Mouse (Mus musculus) cerebellum, postnatal 14 days (tissue): ENCODE measurements at regions not wholly inside any gene's neighbourhood (a gene's known extent, or its start where the extent isn't known, plus 50 kb on each side); places are given as distances from the start of the nearest gene placed in this dataset.
"Not testable (repeated sequence)": the region's sequence is repeated elsewhere in the genome, so short reads cannot be mapped to it uniquely, and the experiment has no call there.

Experiments
- DNase-seq, 2 experiments: peaks; one replicate each; pipeline ENCODE4 v3.0.0; 2021; ENCODE audit warnings: mixed read lengths in 2 of 2

DNA sequence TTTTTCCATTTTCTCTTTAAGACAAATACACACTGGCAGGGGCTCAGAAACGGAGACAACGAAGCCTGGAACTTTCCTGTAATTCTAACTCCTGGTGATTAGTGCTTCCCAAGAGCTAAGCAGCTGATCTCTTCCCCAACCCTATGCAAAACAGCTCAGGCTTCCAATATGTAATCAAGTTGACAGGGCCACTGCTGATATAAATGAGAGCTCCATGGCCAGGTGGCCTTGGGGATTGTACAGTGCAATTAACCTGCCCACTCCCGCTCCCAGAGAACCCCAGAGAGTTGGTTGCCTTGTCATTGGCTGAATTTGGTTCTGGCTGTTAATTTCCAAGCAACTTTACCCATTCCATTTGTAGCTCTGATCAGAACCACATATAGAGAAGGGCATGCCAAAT, 67.8 kb downstream of the 4933415F23Rik start:
- peak; percentile 5 to 10 for DNase-seq

DNA sequence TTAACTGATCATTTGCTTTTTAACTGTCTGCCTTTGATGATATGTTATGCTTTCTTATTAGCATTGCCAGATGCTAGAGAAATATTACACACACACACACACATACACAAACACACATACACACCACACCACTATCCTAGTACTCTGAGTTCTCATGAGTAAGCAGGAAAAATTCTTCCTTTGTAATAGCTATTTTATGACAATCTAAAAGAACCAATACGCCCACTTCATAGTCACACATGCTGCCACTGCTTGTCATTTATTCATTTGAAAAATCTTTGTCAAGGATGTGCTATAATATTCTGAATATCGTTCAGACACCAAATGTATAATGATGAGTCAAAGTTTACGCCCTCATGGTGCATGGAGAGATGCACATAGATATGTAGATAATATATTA, 78.5 kb downstream of the 4933415F23Rik start:
- DNase-seq: no peak

DNA sequence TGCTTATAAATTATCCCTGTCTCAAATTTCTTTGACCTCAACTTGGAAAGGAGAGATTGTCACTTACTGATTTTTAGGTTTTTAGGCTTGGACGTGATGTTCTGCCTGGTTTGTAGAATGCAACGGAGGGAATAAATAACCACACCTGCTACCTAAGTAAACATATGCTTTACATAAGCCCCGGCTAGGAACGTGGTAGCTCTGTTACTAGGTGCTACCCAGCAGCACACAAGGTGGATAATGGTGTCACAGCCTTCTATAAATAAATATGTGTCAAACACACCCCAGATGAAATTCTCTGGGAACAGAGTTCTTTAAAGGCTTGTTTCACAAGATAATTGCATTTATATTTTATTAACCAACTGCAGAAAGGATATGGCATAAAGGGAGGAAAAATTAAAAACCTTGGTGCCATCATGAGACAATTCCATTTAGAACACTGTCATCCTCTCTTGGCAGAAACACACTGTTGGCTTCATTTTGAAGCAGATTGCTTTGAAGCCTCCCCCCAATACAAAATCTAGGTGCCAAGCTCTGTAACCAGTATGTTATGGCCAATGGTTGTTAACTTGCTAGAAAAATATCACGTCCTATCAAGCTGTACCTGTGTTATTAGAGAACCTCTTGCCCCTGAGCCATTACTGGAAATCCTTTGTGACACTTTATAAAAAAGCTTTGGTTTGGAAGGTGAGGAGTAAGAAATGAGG, 94.1 kb downstream of the 4933415F23Rik start:
- peak; percentile 50 to 79 for DNase-seq

DNA sequence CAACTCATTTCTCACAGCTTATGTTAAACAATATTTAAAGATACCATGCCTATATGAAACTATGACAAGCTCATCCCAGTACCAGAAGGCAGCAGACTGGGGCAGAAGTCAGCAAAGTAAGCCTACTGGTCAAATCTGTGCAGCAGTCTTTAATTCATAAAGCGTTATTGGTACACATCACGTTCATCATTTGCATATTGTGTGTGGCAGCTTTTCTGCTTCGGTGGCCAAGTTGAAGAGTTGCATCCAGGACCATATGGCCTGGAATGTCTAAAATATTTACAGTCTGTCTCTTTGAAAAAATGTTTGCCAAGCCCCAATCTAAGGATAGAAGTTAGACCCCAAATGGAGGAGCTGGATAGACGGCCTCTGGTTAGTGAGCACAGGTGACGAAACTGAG, 97.2 kb downstream of the 4933415F23Rik start:
- no peak for DNase-seq

DNA sequence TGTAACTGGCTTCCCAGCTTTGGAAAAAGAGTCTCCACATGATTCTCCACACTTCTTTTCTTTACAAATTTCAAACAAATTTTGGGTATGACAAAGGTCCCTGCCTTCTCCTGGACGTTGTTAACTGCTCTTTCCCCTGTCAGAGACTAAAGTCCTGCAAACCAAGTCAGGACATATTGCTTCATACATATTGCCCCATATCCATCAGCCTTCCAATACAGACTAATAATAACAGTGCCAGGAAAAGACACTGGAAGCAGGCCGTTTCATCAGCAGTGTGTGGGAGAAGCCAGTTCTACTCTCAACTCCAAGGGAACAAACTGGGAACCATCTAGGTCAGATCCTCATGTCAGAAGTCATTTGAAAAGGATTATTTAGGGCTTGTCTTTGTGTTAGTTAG, 105.4 kb downstream of the 4933415F23Rik start:
- DNase-seq: no peak

DNA sequence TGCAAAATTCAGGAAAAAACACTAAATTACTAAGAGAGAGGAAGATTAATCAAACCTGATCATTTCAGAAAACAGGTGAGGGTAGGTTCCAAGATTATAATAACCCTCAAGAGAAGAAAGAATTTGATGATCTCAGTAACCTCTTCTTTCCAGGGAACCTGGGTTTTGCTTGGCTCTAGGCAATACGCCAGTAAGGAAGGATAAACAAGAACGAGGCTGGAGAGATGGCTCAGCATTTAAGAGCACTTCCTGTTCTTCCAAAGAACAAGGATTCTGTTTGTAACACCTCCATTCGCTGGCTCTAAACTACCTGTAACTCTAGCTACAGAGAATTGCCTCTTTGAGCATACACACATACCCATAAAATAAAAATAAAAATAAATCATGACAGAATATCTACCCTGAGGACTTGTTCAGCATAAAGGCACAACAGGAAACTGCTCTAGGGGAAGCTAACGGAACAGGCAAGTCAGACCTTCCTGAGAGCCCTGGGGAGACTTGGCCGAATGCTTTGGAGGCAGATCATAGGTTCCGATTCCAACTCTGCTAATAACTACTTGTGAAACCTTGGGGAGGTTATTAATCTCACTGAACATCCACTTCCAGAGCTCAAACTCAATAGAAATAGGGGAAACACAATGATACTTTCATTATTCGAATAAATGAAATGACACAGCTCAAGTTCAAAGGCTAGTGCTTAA, 112.4 kb downstream of the 4933415F23Rik start:
- DNase-seq: peak; percentile 26 to 57

DNA sequence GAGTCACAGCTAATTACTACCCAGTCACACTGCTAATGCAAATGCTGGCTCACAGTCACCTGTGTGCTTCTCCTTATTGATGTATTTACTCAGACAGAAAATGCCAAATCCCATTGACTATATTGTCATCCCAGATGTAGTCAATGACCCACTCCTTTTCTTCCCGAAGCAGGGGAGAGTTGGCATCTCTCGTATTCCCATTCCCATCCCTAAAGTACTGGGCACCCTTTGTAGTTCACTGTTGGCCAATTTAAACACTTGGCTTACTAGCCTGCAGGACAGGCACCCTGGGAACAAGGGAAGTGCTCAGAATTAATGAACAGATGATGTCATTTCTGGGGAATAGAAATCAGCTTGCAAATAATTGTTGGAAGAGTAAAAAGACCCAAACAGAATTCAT, 114.5 kb downstream of the 4933415F23Rik start:
- peak in 1 of 2 experiments; percentile 41 for DNase-seq

DNA sequence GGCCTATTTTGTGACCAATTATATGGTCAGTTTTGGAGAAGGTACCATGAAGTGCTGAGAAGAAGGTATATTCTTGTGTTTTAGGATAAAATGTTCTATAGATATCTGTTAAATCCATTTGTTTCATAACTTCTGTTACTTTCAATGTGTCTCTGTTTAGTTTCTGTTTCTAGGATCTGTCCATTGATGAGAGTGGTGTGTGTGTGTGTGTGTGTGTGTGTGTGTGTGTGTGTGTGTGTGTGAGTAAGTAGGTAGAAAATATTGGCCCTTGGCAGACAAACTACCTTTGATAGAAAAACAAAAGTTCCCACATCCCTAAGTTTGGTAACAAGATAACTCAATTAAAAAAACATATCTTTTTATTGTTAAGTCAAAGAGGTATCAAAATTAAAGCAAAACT, 117.8 kb downstream of the 4933415F23Rik start:
- not testable (repeated sequence) for DNase-seq

DNA sequence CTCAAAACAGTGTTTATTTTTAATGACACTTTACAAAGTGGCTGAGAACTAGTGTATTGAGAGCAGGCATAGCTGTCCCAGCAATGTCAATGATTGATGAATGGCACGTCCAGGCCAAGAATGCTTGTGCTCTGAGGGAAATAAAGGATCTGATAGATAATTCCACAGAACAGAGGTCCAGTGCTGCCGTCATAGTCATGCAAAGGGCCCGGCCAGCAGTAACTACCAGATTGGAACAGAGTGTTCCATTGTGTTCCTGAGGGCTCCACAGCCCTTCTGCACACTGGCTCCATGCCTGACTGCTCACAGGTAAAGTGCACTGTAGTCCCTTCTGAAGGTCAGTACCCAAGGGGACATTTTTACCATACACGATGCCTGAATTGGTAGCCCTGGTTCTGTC, 127.1 kb downstream of the 4933415F23Rik start:
- no peak for DNase-seq

DNA sequence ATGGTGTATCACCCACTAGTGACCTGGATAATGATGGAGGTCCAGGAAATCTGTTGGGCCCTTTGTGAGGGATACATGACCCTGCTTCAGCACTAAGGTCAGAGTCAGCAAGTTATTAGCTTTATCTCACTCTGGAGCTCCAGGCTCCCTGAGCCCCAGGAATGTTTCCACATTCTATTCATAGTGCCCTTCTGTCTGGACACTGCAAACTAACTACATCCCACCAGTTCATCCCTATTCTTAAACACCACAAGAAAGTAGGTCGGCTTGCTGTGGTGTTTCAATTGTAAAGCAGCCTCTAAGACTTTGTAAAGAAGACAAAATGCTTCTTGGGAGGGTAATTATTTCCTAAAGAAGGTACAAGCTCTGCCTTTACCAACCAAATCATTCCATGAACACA, 138.2 kb upstream of the Rims1 start:
- no peak for DNase-seq

DNA sequence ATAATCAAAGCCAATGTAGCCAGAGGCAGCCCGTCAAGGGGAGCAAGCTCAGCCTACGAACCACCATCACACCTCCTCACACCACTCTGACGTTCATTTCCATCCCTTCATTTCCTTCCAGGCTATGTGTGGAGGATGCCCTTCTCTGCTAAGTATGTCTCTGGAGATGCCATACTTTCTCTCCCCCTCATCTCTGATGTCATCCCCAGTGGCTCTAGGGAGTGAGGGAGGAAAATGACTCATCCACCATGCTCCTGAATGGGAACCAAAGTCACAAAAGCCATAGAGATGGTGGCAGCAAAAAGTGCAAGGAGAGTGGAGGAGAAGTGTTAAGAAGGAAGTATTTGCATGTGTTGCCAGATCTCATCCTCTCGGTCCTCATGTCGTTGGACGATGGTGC, 134.0 kb upstream of the Rims1 start:
- no peak for DNase-seq

DNA sequence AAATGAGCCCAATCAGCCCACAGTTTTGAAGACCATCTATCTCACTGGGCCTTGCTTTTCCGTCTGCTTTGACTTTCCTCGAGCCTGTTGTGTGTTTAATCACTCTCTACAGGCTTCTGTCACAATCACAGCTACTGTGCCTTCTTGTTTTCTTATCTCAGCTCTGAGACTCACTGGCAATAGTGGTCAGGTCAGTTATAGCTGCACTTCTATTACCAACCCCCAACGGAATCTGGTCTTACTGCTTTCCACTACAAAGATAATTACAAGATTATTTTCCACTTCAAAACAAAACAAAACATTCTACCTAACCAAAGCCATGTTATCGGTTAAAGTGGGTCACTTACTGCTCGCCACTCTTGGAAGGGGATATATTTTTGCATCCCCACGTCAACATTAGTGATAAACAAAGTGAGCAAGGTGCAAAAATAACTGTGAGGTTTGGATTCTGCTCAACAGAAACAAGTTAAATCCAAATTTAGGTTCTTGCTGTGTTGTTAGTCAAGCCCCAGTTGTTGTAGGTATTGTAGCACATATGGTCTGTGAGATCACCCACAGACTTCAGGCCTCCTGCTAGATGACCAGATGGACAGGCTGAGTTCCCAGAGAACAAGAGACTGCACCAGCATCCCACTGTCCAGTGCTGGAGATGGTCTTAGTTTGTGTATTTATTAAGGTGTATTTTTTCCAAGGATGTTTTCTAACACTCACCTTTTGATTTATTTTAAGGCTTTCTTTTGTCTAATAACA, 125.5 kb upstream of the Rims1 start:
- DNase-seq: peak; percentile 69 to 82

DNA sequence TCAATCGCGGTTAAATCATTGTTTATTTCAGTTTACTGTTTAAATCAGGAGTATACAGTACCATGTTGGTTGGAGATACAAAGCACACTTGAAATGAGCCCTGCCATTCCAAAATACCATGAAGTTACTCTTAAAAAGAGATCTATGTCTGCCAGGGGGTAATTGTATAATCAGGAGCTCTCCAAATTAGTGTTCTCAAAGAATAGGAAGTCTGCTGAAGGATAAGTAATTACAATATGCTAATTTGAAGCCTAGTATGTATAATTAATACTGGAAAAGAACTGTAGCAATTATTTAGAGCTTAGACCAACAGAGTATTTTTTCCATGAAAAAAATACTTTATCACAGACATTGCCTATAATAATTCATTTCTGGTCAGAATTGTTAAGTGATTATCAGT, 97.2 kb upstream of the Rims1 start:
- DNase-seq: no peak

DNA sequence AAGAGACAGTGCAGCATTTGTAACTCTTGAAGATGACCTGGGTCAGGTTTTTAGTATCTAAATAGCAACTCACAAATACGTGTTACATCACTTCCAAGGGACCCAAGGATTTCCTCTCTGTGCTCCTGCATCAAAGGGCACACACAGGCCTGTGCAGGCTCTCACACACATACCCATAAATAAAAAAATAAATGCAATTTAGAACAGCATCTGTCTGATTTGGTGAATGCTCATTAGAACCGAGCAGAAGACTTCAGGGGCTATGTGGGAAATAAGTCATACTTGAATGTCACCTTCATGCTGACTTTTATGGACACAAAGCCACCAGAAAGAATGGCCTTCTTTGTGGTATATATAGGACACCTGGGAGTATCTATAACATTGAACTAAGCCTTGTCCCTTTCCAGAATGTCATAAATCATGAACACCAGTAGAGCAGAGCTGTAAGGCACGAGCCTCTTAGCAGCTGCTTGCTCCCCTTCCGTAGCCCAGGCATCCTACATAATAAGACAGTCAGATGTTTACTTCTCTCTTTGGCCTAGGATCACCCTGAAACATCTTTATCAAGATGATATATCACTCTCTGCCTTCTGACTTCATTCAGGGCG, 95.3 kb upstream of the Rims1 start:
- DNase-seq: no peak

DNA sequence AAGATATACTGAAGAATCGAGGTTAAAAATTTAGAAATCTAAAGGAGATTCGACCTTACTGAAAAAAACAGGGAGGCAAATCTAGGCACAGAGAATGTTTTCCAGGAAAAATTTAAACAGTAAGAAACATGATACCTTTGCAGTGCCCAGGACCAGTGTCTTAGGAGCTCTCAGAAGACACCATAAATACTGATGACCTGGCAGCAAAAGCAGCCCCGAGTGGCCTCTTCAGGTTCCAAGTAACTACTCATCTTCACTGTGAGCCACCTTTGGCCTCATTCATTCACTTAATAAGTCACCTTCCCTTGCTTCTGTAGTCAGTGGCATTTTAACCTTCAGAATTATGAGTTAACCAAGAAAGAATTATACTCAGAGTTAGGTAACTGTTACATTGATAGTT, 89.3 kb upstream of the Rims1 start:
- DNase-seq: no peak

DNA sequence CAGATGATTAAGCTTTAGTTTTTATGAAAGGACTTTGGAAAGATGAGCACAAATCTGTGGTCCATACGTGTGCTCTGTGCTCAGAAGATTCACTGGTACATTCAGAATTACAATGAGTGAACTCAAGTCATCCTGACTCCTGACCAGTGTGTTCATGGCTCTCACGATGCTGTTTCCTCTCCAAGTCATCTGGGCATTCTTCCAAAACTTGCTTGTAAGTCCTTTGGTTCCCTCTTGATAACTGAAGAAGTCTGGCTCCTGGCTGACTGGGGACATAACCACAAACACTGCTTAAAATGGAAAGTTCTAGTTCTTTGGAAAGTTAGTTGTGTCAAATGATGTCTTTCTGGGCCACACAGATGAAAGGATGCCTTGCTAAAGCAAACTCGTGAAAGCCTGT, 57.2 kb upstream of the Rims1 start:
- peak in 1 of 2 experiments; percentile 10 for DNase-seq
